Mouse (Mus musculus): ENCODE measurements around the gene Sema4d. TPM values are rescaled to one million over a fixed set of nuclear protein-coding genes. Genes with fewer than 3 reads are reported as not detected.

Gene Sema4d
- polyA plus RNA-seq, 1 experiment from 2014 or later: 4.9 TPM

- Histone ChIP-seq H3K36me3 (ENCODE audit: insufficient read depth, low read length) (peaks cover 66% of the 10 kb centered on the region), H3K4me3 (ENCODE audit: low read depth, low read length) (no peak overlapping the region), H3K9ac (replicated peaks; ENCODE audit: low read depth) (no peak overlapping the region), H3K27me3 (replicated peaks; ENCODE audit: insufficient read depth, low read length) (no peaks in the 10 kb centered on the region), H3K4me2 (replicated peaks; ENCODE audit: low read depth, low read length) (no peak overlapping the region), H3K4me1 (ENCODE audit: insufficient read depth, low read depth, low read length) (no peaks in the 10 kb centered on the region), H3K27ac (ENCODE audit: low read length) (no peak overlapping the region), H3K9me3 (ENCODE audit: low read length) (no peaks in the 10 kb centered on the region)
- no peak for TF ChIP-seq CTCF (IDR thresholded peaks at IDR 0.05)
- TF ChIP-seq EP300 (IDR thresholded peaks at IDR 0.05): no peak
- WGBS: 94% methylated on average over 7 of the region's 7 CpGs
- ATAC-seq: no peak
- DNase-seq (ENCODE audit: low spot score): no peak
These were observed 134.0 kb downstream of the Sema4d start for GRCm38 (mm10) chr13:51659573-51659972.

GRCm38 (mm10) chr13:51658094-51658493 is 135.5 kb downstream of the Sema4d start:
- no peak overlapping the region for H3K27ac ChIP-seq (ENCODE audit: low read length)
- no peaks in the 10 kb centered on the region for H3K27me3 ChIP-seq (replicated peaks; ENCODE audit: insufficient read depth, low read length)
- no peak overlapping the region for H3K4me3 ChIP-seq (ENCODE audit: low read depth, low read length)
- ATAC-seq: no peak
- no peak for TF ChIP-seq CTCF (IDR thresholded peaks at IDR 0.05)
- TF ChIP-seq EP300 (IDR thresholded peaks at IDR 0.05): no peak
- 89% methylated on average over 3 of the region's 3 CpGs for WGBS
- H3K36me3 ChIP-seq (ENCODE audit: insufficient read depth, low read length): peaks cover 63% of the 10 kb centered on the region
- DNase-seq (ENCODE audit: low spot score): no peak
- H3K9ac ChIP-seq (replicated peaks; ENCODE audit: low read depth): no peak overlapping the region
- no peak overlapping the region for H3K4me2 ChIP-seq (replicated peaks; ENCODE audit: low read depth, low read length)
- no peaks in the 10 kb centered on the region for H3K4me1 ChIP-seq (ENCODE audit: insufficient read depth, low read depth, low read length)
- H3K9me3 ChIP-seq (ENCODE audit: low read length): no peaks in the 10 kb centered on the region

- Histone ChIP-seq H3K9ac (replicated peaks; ENCODE audit: low read depth) (no peak overlapping the region), H3K4me1 (ENCODE audit: insufficient read depth, low read depth, low read length) (no peaks in the 10 kb centered on the region), H3K4me2 (replicated peaks; ENCODE audit: low read depth, low read length) (no peak overlapping the region), H3K27me3 (replicated peaks; ENCODE audit: insufficient read depth, low read length) (no peaks in the 10 kb centered on the region), H3K4me3 (ENCODE audit: low read depth, low read length) (no peak overlapping the region), H3K36me3 (ENCODE audit: insufficient read depth, low read length) (peaks cover 50% of the 10 kb centered on the region), H3K9me3 (ENCODE audit: low read length) (no peaks in the 10 kb centered on the region), H3K27ac (ENCODE audit: low read length) (no peak overlapping the region)
- TF ChIP-seq EP300 (IDR thresholded peaks at IDR 0.05) (no peak), CTCF (IDR thresholded peaks at IDR 0.05) (no peak)
- ATAC-seq: no peak
- 94% methylated on average over 13 of the region's 13 CpGs for WGBS
- DNase-seq (ENCODE audit: low spot score): no peak
These were observed 136.9 kb downstream of the Sema4d start for GRCm38 (mm10) chr13:51656516-51657235.

- H3K4me3 ChIP-seq (ENCODE audit: low read depth, low read length): no peak overlapping the region
- no peaks in the 10 kb centered on the region for H3K4me1 ChIP-seq (ENCODE audit: insufficient read depth, low read depth, low read length)
- no peak overlapping the region for H3K4me2 ChIP-seq (replicated peaks; ENCODE audit: low read depth, low read length)
- no peaks in the 10 kb centered on the region for H3K27me3 ChIP-seq (replicated peaks; ENCODE audit: insufficient read depth, low read length)
- no peaks in the 10 kb centered on the region for H3K9me3 ChIP-seq (ENCODE audit: low read length)
- no peak overlapping the region for H3K9ac ChIP-seq (replicated peaks; ENCODE audit: low read depth)
- TF ChIP-seq CTCF (IDR thresholded peaks at IDR 0.05): no peak
- no peak for TF ChIP-seq EP300 (IDR thresholded peaks at IDR 0.05)
- DNase-seq (ENCODE audit: low spot score) (no peak), ATAC-seq (no peak)
- 94% methylated on average over 9 of the region's 9 CpGs for WGBS
- H3K27ac ChIP-seq (ENCODE audit: low read length): no peak overlapping the region
- peaks cover 34% of the 10 kb centered on the region for H3K36me3 ChIP-seq (ENCODE audit: insufficient read depth, low read length)
These were observed 139.6 kb downstream of the Sema4d start for GRCm38 (mm10) chr13:51653961-51654360.

GRCm38 (mm10) chr13:51653159-51653558 is 140.4 kb downstream of the Sema4d start:
- no peak for ATAC-seq
- Histone ChIP-seq H3K27ac (ENCODE audit: low read length) (no peak overlapping the region), H3K27me3 (replicated peaks; ENCODE audit: insufficient read depth, low read length) (no peaks in the 10 kb centered on the region), H3K4me3 (ENCODE audit: low read depth, low read length) (no peak overlapping the region), H3K4me1 (ENCODE audit: insufficient read depth, low read depth, low read length) (no peaks in the 10 kb centered on the region), H3K9ac (replicated peaks; ENCODE audit: low read depth) (no peak overlapping the region), H3K4me2 (replicated peaks; ENCODE audit: low read depth, low read length) (no peak overlapping the region), H3K36me3 (ENCODE audit: insufficient read depth, low read length) (peaks cover 30% of the 10 kb centered on the region), H3K9me3 (ENCODE audit: low read length) (no peaks in the 10 kb centered on the region)
- WGBS: 93% methylated on average over 6 of the region's 6 CpGs
- DNase-seq (ENCODE audit: low spot score): no peak
- TF ChIP-seq EP300 (IDR thresholded peaks at IDR 0.05) (no peak), CTCF (IDR thresholded peaks at IDR 0.05) (no peak)

- Histone ChIP-seq H3K4me3 (ENCODE audit: low read depth, low read length) (peak within 1 kb of the TSS; percentile 66), H3K4me1 (ENCODE audit: insufficient read depth, low read depth, low read length) (no peaks in the 10 kb centered on the region), H3K27ac (ENCODE audit: low read length) (peak within 1 kb of the TSS; percentile 82), H3K9me3 (ENCODE audit: low read length) (no peaks in the 10 kb centered on the region), H3K27me3 (replicated peaks; ENCODE audit: insufficient read depth, low read length) (no peaks in the 10 kb centered on the region), H3K36me3 (ENCODE audit: insufficient read depth, low read length) (peaks cover 14% of the 10 kb centered on the region; the same call in 1 of the 2 replicates), H3K4me2 (replicated peaks; ENCODE audit: low read depth, low read length) (peak within 1 kb of the TSS; percentile 81), H3K9ac (replicated peaks; ENCODE audit: low read depth) (peak within 1 kb of the TSS; percentile 51)
- DNase-seq (ENCODE audit: low spot score) (peak; percentile 96), ATAC-seq (peak; percentile 98)
- TF ChIP-seq CTCF (IDR thresholded peaks at IDR 0.05) (peak; percentile 94), EP300 (IDR thresholded peaks at IDR 0.05) (no peak; the same call in 1 of the 2 replicates)
- WGBS: 1% methylated on average over 66 of the region's 69 CpGs
These were observed 142.0 kb downstream of the Sema4d start, which contains the start of gene Secisbp2 for GRCm38 (mm10) chr13:51651408-51652064. Gene Secisbp2, plus strand, starts transcription at chr13:51651697.

All from lung, postnatal 0 days (tissue).